Mouse (Mus musculus): ENCODE data around the gene Gas7.

Gene Gas7

DNA sequence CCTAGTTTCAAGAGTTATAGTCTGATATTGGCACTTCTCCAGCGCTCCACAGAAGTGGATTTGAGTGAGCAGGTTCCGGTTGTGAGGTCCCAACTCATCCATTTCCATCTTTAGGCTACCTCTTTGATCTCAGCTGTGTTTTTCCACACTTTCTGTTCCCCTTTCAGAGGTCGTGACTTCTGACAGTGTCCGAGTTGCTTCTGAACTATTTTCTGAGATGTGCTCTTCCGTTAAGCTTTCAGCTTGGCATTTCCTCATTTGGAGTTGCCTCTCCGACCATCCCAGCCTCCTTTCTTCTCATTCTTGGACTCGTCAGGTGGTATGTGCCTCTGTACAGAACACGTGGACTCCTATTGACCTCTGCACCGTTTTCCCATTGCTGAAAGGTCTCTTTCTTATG lies 123.9 kb downstream of the Gas7 start:
- no peak for DNase-seq

DNA sequence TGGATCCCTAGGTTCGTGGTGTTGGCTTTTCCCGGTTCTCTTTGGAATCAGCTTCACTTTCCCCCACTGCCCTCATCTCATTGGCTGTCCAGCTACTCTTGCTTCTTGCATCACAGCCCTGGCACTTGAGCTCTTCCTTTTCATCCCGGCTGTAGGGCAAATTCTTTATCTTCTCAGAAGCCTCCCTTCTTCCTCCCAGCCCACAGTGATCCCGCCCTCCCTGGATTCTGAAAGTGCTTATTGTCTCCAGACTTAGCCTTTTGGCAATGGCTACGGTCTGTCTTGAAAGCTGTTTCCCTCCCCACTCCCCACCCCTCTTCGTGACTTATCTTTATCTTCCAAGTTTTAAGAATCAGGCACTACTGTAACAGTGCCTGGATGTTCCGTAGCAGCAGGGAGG lies 126.3 kb downstream of the Gas7 start:
- DNase-seq = no peak

DNA sequence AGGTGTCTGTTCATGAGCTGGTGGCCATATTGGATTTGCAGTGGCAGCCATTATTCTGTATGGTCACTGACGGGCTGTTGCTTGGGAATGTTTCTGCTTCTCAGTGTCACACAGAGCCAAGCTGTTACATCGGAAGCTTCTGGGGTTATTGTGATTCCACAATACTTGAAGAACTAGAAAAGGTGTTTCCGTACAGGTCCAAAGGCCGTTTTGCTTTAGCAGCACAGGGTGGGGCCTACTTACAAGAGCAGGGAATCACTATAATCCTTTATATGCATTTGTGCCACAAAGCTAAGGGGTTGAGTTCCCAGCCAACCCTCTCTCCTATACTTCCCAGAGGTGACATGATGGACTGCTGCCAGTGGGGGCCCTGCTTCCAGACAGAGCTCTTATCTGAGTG lies 127.3 kb downstream of the Gas7 start:
- DNase-seq = no peak

DNA sequence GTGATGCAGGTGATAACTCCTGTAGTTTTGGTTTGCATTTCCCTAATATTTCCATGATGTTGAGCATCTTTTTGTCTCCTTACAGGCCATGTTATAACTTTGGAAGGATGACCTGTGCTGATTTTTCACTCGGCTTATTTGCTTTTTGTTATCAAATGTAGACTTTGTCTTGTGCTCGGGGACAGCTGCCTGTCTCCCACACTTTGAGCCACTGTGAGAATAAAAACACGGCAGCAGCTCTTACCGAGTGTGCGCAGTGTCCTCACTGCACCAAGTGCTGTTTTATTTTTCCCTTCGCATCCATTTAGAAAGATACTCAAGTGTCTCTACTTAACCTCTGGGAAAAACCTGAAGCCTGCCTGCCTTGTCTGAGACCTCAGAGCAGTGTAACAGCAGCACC lies 129.8 kb downstream of the Gas7 start:
- DNase-seq = no peak

DNA sequence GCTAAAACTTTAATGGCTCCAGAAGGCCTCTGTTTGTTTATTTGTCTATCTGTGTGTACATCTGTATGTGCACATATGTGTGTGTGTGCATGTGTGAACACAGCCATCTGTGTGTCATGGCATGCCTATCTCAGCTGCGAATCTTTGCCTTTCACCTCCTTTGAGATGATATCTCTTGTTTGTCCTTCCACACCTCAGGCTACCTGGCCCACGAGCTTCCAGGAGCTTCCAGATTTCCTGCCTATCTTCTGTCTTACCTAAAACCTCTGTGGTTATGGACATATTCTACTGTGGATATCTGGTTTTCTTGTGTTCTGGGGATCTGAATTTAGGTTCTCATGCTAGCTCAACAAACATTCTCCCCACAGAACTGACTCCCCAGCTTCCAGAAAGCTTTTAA lies 130.4 kb downstream of the Gas7 start:
- DNase-seq = no peak

DNA sequence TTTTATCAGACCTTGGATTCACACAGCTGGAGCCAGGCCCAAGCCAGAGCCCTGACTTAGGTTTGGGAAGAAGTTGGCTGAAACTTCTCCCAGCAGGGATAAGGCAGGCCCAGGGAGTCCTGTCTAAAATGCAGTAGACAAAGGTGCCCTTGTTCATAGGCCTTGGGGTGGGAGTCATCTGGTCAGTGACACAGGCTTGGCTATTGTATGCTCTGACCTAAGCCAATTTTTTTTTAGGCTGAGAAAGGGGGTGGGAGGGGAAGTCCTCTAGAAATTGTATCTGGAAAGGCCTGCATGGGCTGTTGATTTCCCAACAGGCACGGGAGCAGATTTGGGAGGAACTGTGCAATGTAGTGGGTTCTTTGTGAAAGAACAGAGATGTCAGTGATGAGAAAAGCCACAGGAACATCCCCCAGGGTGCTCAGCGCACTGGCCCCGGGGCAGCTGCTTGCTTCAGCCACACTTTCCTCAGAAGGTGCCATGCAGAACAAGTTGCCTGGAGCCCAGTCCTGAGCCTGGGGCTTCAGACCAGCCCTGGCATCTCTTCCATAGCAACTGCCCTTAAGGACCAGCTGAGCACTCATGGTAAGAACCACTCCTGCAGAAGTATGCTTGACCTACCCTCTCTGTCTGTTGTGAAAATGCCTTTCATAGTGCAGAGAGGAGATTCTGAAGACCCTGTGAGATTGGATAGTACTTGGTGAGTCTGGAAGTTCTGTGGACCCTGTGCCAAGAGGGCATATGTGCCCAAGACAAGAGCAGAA lies 131.2 kb downstream of the Gas7 start:
- no peak for DNase-seq

DNA sequence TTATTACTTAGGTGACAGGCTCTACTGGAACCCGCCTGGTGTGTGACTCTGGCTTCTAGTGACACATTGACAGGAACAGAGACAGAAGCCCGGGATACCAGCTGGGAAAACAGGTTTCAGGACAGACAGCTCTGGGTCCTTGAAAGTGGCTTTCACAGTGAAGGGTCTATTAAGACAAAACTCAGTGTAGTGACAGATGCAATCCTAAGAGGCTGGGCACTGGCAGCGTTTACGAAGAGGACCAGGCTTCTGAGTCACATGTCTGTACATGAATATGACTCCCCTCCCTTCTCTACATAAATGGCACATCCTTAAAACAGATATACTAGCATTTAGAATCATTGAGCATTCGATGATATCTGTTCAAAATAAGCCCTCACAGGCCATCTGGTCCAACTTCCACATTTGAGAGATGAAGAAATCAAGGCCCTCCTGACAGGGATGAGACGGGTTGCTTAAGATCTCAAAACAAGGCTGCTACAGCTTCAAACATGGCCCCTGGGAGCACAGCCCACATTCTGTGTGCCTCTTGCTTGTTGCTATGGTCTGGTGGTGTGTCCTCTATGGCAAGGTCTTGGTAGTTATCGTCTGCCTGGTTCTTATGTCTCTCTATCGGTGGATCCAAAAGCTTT lies 133.1 kb downstream of the Gas7 start:
- no peak for DNase-seq

DNA sequence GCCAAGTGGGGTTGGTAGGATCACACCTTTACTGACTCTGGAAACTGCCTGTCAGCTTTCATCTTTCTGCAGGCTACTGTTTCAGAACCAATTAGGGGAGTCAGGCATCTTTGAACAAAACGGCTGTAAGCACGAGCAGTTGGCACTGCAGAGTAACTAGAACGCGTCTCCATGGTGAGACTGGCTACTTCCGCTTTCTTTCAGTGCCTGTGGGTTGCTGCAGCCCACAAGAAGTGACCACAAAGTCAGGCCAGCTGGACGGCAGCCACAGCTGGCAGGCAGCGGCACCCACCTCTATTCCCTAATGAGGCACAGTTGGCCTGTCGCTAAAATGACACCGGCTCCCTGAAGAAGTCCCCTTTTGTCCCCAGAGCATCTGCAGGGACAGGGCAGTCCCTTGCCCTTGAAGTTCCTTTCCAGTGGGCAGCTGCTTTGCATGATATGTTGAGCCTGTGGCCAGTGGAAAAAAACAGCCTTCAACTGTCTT lies 133.6 kb downstream of the Gas7 start:
- peak; percentile 64 for DNase-seq

DNA sequence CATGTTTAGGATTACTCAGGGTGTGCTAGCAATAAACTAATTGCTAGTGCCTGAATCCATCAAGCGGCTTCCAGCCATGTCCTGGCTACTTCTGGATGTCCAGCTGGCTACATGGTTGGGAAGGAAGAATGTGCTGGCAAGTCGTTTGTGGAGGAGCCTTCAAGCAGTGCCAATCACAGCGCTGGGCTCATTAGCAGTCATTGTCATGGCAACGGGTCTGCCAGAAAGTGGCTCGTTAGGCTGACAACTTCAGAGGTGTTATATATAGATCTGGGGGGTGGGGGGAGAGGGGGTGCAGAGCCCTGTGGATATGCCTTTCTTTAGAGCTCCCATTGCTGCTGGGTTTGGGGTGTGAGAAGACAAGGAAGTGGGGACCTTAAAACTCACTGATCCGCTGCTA lies 141.0 kb downstream of the Gas7 start:
- peak; percentile 79 for DNase-seq

DNA sequence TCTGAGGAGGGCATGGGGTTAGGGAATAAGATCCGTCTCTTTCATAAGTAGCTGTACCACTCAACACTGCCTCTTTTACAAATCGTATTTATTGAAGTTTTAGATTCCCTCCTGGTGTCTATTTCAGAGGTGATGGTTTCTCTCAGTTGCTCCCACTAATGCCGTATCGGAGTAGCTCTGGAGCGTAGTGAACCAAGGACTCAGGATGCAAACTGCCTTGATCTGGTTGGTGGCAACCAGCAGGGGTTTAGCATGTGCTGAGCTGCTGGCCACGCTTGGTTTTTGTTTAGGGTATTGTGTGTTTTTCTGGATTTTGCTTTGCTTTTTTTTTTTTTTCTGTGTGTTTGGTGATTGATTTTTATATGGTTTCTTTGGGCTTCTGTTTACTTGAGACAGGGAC lies 141.6 kb downstream of the Gas7 start:
- no peak for DNase-seq

DNA sequence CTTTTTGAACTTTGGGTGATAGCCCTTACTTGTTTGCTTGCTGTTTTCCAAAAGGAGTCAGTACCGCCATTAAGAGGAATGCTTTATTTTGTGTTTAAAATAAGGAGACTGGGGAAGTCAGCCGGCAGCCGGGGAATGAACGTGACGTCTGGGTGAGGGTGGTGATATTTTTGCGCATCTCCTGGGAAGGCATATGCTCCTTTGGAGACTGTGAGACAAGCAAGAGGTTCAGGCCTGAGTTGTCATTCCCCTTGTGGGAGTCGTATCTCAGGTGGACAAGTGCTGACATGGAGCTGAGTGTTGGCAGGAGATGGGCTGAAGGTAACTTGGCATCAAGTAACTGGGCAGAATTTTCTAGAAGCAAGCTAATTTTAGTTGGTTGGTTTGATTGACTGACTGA lies 142.2 kb downstream of the Gas7 start:
- peak; percentile 41 for DNase-seq

DNA sequence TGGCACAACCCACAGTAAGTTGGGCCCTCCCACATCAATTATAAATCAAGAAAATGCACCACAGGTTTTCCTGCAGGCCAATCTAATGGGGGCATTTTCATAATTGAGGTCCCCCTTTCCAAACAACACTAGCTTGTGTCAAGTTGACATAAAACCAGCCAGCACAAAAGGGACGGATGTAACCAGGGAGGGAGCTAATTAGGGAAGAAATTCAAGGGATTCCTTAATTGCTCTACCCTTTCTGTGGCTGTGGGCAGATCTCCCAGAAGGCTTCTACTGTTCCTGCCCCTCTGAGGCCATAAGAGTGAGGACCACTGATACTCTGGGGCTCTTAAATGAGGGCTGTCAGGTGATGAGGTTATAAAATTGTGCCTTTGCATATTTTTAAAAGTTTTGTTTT lies 143.9 kb downstream of the Gas7 start:
- no peak for DNase-seq

DNA sequence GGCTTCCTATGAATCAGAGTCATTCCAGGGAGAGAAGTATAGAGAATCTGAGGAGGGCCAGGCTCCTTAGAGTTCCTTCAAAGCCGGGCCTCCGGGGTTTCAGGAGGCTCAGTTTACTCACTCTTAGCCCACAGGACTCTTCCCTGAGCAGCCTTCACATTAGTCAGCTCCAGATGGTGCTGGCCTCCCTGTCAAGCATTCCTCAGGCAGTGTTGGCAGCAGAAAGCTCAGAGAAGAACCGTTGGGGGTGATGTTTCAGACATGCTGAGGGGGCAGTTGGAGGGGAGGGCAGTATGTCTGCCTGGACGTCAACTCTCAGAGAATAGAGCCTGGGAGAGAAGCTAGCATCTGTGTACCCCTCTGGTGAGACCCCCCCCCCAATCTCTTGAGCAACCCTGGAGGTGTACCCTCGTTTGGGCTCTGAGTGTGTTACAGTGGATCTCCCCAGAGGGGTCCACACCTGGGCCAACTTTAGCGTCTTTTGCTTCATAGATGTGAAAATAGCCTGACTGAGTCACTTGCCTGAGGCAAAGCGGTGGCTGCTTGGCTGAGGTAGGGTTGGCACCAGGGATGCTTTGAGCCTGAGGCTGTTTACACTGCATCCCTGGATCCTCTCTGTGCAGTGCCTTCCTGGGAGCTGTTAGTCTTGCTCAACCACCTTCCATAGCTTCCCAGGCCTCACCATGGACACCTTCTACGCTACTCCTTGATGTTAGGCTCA lies 145.6 kb downstream of the Gas7 start:
- DNase-seq = no peak

DNA sequence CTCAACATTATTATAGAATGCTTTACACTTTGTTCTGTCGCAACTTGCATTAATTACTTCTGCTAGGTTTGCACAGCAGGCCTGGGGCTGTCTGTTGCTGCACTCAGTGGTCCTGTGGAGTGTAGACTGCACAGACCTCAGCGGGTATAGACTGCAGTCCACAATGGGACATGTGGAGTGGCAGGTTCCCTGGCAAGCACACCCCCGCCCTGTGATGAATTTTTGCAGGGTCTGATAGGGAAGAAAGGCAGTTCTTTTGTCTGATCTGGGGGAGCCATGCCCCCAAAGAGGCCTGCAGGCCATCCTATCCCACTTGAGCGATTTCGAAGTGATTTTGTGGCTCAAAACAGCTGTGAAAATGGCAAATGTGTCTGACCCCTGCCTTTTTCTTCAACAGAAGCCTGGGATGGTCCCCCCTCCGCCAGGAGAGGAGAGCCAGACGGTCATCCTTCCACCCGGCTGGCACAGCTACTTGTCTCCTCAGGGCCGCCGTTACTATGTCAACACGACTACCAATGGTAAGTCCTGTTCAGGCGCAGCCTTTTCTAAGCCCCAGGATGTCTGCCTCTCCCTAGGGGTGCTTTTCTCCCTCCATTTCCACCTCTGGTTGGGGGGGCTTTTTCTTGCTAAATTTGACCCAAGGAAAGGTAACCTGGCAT lies 147.6 kb downstream of the Gas7 start:
- no peak for DNase-seq

DNA sequence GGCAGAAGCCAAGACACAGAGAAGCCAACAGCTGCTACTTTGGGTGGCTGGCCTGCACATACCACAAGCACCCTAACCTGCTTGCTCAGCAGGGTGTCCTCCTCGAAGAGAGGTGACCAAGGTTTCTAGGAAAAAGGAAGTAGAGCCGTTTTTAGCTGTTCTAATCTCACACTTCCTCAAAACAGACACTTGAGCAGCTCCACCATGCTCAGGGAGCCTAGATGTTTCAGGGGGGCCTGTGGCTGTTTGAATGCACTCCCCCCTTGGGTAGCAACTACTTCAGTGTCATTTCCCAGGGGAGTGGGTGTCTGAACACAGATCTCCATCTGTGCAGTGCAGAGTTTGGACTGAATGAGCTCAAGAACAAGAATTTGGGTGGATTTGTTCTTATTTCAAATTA lies 149.2 kb downstream of the Gas7 start:
- no peak for DNase-seq

DNA sequence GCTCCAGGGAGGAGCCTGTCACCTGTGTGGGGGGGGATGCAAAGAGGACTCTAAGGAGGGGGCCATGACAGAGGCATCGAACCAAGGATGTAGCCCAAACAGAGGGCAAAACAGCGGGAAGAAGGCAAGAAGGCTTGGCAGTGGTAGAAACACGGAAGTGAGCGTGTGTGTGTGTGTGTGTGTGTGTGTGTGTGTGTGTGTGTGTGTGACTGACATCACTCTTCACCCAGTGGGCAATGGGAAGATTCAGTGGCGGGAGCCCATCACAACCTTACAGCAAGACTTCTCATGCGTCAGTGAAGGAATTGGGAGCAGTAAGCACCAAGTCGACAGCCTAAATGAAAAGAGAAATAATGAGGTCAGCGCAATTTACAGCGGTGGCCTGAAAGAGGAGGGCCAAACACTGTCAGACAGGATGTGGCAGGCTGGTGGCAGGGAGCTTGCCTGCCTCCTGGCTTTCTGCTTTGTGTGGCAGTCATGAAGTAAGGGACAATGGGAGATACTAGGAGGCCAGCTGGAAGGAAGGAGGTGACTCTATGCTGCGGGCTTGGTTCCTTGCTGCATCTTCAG lies 153.0 kb downstream of the Gas7 start:
- DNase-seq = no peak

DNA sequence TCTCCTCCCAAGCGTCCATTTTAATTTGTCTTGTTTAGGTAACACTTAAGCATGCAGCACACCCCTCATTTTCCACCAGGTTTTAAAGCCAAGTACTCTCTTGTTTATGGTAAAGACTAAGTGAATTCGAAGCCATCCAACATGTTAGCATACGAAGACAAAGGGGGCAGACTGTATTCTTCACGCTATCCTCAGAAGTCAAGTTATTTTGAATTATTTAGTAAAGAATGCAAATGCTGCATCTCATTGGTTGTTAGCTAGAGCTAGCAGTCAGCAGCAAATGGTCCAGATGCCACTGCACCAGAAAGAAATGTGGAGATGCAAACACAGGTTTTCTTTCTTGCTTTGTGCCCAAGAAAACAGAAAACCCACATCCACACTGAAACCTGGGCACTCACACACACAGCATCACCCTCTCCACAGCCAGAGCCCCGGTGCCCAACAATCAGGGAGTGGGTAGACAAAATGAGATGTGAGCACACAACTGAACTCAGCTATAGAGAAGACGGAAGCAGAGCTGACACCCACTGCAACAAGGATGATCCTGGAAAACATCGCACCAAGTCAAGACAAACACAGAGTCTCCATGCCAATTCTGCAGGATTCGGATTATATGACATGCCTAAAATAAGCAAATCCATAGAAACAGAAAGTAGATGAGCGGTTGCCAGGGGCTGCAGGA lies 157.1 kb downstream of the Gas7 start:
- DNase-seq = no peak

DNA sequence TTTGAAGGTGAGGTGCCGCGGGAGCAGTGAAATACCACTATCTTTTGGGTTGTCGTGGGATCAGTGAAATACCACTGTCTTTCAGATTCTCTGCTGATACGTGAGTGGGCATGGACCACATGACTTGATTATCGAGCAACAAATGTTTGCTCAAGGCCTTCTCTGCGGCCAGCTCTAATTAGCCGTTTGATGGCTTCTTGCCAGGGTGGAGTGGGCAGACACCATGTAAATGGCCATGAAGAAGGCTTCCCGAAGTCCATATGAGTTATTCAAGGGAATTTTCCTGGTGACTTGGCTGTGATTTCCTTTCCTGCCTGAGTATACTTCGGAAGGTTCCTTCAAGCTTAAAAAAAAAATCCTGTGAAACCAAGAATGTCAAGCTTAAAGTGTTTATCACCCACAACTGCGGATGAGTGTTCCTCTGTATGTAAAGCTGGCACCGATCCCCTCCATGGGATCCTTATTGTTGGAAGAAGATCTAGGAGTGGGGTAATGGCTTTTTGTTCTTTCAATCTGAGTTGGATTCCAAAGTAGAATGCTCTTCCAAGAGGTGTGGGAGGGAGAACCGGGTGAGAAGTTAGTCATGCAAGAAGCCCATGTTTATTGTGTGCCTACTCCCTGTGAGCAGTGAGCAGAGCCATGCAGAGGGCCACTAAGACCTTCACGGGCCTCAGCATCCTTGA lies 161.5 kb downstream of the Gas7 start:
- DNase-seq = no peak

DNA sequence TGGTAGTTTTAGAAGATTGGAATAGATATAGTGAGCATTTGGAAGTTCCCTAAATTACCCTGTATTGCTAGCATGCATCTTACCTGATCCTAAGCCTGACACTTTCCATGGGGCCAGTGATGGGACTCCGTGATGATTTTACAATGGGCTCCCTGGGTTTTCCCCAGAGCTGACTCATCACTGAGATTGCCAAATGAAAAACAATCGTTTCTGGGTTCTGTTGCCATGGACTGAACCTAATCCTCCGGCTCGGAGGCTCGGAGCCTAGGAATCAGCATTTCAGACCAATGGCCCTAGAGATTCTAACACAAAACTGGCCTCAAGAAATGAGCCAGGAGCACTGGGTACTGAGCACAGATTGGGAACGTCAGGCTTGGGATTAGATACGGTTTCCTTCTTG lies 167.1 kb downstream of the Gas7 start:
- no peak for DNase-seq

DNA sequence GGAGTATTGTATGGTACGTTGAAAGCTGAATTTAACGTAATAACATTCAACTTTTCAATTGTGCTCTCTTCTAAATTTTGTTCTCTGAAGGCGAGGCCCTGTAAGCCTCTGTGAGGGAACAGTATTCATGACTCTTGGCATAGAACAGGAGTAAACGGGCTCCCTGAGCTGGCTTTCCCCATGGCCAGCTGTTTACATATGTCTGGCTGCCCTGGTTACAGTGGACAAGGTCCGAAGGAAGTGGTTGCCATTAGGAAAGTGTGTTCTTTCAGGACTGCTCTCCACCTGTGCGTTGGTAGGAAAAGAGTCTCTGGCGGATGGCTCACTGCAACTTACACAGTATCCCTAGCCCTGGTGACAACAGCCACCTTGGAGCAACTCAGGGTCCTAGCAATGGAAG lies 171.9 kb downstream of the Gas7 start:
- no peak for DNase-seq

DNA sequence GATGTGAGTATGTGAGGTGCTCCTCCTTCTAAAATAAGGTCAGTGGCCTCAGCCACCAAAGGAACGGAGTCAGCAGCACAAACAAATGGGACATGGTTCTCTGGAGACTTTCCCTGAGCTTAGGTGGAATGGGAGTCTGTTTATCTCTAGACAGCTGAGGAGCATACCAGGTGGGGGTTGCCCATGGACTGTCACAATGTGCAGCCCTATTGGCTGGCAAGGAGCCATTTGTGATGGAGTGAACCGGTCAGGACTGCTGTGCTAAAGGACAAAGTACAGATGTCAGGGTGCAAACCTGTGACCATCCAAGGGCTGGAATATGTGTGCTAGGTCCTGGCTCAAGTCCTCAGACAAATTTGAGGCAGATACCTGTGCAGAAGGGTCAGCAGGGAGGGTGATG lies 173.3 kb downstream of the Gas7 start:
- DNase-seq = no peak

DNA sequence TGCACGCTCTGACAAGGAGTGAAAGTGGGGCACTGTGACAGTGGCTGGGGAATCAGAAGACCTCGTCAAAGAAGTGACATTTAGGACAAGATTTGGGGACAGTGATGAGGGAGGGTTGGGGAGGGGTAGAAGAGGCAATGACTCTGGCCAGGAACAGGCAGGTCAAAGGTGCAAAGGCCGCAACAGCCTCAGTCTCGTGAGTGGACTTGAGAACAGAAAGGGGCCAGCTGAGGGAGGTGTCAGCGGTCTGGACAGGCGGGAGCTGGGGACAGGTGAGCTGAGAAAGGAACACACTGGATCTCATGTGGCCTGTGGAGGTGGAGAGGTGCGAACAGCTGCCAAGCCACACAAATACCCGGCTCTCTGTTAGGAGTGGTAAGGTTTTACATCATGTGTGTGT lies 177.7 kb downstream of the Gas7 start:
- no peak for DNase-seq

Measured in right cerebral cortex, postnatal 4 days (tissue).